Mouse (Mus musculus): ENCODE measurements around the gene Rasd1. TPM values are rescaled to one million over a fixed set of nuclear protein-coding genes. Genes with fewer than 3 reads are reported as not detected.
A peak's percentile ranks its signal among the peaks of the same experiment; 100 is the strongest.

Rasd1 gene
- polyA plus RNA-seq, 2 experiments = 0.37 to 0.52 TPM

DNA sequence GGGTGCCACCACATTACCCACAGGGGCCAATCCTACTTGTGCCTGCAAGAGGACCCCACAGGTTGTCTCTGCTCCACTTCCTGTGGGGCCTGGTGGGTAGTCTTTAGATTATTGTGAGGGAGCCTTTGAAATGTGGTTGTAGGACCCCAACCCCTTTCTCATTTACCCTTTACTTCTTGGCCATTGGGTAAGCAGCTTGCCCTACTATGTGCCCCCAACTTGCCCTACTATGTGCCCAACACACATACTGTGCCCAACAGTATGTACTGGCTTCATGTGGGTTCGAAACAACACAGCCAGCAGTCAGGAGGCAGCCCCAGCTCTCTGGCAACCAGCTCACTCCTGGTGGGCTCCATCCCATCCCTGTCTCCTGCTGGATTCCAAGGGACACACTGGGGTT is 3.0 kb upstream of the Rasd1 start:
- Histone ChIP-seq H3K36me3 (replicated peaks; ENCODE audit: control insufficient read depth, insufficient read depth, low read depth) (no peaks in the 10 kb centered on the region), H3K4me1 (replicated peaks; ENCODE audit: control insufficient read depth in 2 of 2, insufficient read depth in 2 of 2, low read length in 1 of 2) (peaks cover 0 to 6% of the 10 kb centered on the region in 2 experiments; a peak in 2 of 4 replicates), H3K27ac (no peak overlapping the region), H3K27me3 (ENCODE audit: control insufficient read depth, insufficient read depth, low read length) (peaks cover 19% of the 10 kb centered on the region), H3K9ac (replicated peaks) (no peak overlapping the region), H3K9me3 (ENCODE audit: control insufficient read depth, low read length) (no peaks in the 10 kb centered on the region), H3K4me2 (ENCODE audit: low read depth) (no peak overlapping the region), H3K4me3 (ENCODE audit: insufficient read depth in 1 of 2, low read depth in 2 of 2, low read length in 2 of 2) (no peak overlapping the region)
- TF ChIP-seq CTCF (IDR thresholded peaks at IDR 0.05; ENCODE audit: low read depth) = no peak
- no peak for TF ChIP-seq EP300 (IDR thresholded peaks at IDR 0.05; ENCODE audit: low read depth)
- ATAC-seq (ENCODE audit: insufficient read depth) (no peak), DNase-seq (ENCODE audit: low read depth in 3 of 3, low spot score in 3 of 3) (no peak)
- WGBS (ENCODE audit: insufficient replicate concordance) = 70% methylated on average over 1 of the region's 1 CpGs

DNA sequence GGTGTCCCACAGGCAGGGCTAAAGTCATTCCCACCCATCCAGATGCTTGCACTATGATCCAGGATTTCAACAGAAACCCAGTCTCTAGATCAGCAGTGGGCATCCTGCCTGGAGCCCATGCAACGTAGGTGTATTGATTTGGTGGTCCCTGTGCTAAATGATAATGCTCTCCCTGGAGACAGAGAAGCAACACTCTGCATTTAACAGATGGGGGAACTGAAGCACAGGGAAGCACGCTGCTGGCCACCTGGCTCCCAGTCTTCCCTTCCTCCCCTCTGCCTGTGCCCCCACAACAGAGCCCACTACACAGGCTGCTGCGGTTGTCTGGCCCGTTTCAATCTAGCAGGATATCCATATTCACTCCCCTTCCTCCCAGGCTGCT is 1.3 kb upstream of the Rasd1 start:
- H3K4me3 ChIP-seq (ENCODE audit: insufficient read depth in 1 of 2, low read depth in 2 of 2, low read length in 2 of 2) = no peak overlapping the region
- no peak overlapping the region for H3K9ac ChIP-seq (replicated peaks)
- peaks cover 0 to 6% of the 10 kb centered on the region in 2 experiments; a peak in 2 of 4 replicates for H3K4me1 ChIP-seq (replicated peaks; ENCODE audit: control insufficient read depth in 2 of 2, insufficient read depth in 2 of 2, low read length in 1 of 2)
- peaks cover 19% of the 10 kb centered on the region for H3K27me3 ChIP-seq (ENCODE audit: control insufficient read depth, insufficient read depth, low read length)
- H3K27ac ChIP-seq = no peak overlapping the region
- H3K9me3 ChIP-seq (ENCODE audit: control insufficient read depth, low read length) = no peaks in the 10 kb centered on the region
- no peak overlapping the region for H3K4me2 ChIP-seq (ENCODE audit: low read depth)
- 21% methylated on average over 4 of the region's 4 CpGs for WGBS (ENCODE audit: insufficient replicate concordance)
- DNase-seq (ENCODE audit: low read depth in 3 of 3, low spot score in 3 of 3) (no peak), ATAC-seq (ENCODE audit: insufficient read depth) (no peak)
- TF ChIP-seq EP300 (IDR thresholded peaks at IDR 0.05; ENCODE audit: low read depth) (no peak), CTCF (IDR thresholded peaks at IDR 0.05; ENCODE audit: low read depth) (no peak)
- H3K36me3 ChIP-seq (replicated peaks; ENCODE audit: control insufficient read depth, insufficient read depth, low read depth) = no peaks in the 10 kb centered on the region; the same call in 1 of the 2 replicates

DNA sequence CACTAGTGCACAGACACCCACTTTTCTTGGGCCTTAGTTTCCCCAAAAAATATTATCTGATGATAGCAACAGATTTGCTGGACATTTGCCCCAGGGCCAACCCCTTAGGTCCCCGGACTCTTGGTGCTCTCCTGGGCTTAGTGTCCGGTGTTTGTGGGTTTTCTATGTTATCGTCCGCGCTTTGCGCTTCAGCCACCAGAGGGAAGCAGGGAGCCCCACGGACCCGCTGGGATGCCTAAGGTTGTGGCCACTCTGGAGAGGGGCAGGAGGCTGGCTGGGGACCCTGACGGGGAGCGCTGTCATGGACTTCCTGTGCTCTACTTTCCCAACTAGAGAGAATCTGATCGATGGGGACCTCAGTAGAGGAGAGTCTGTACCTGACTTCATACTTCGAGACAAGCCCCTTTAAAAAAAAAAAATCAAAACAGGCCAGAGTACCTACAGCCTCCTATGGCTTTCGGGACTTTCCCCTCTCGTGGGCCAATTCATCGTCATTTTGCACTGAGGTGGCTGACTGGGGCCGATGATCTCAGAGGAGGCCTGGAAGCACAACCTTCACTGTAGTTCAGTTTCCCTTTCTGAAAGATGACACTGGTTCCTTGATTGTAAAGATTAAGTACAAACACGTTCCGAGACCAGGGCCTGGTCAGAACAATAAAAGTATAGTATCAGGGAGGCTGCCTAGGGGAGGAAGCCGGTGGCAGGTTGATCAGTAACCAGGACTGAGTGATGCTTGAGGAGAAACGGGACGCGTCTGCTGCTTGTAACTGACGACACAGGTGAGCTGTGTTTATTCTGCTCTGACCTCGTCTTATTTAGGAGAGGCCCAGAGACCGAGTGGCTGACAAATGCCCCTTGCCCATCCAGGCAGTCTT is 720 bp upstream of the Rasd1 start:
- Histone ChIP-seq H3K36me3 (replicated peaks; ENCODE audit: control insufficient read depth, insufficient read depth, low read depth) (peaks cover 6% of the 10 kb centered on the region), H3K4me3 (ENCODE audit: insufficient read depth in 1 of 2, low read depth in 2 of 2, low read length in 2 of 2) (peak overlapping the region; percentile 33 to 49), H3K9me3 (ENCODE audit: control insufficient read depth, low read length) (no peaks in the 10 kb centered on the region), H3K27ac (no peak overlapping the region), H3K4me1 (replicated peaks; ENCODE audit: control insufficient read depth in 2 of 2, insufficient read depth in 2 of 2, low read length in 1 of 2) (peaks cover 0 to 6% of the 10 kb centered on the region in 2 experiments; a peak in 2 of 4 replicates), H3K27me3 (ENCODE audit: control insufficient read depth, insufficient read depth, low read length) (peaks cover 19% of the 10 kb centered on the region), H3K4me2 (ENCODE audit: low read depth) (peak overlapping the region; percentile 73), H3K9ac (replicated peaks) (no peak overlapping the region)
- ATAC-seq (ENCODE audit: insufficient read depth) (peak; percentile 74; the same call in 1 of the 2 replicates), DNase-seq (ENCODE audit: low read depth in 3 of 3, low spot score in 3 of 3) (peak in 2 of 3 experiments; percentile 25 to 26)
- TF ChIP-seq CTCF (IDR thresholded peaks at IDR 0.05; ENCODE audit: low read depth) (peak; percentile 91), EP300 (IDR thresholded peaks at IDR 0.05; ENCODE audit: low read depth) (no peak)
- 24% methylated on average over 25 of the region's 25 CpGs for WGBS (ENCODE audit: insufficient replicate concordance)

DNA sequence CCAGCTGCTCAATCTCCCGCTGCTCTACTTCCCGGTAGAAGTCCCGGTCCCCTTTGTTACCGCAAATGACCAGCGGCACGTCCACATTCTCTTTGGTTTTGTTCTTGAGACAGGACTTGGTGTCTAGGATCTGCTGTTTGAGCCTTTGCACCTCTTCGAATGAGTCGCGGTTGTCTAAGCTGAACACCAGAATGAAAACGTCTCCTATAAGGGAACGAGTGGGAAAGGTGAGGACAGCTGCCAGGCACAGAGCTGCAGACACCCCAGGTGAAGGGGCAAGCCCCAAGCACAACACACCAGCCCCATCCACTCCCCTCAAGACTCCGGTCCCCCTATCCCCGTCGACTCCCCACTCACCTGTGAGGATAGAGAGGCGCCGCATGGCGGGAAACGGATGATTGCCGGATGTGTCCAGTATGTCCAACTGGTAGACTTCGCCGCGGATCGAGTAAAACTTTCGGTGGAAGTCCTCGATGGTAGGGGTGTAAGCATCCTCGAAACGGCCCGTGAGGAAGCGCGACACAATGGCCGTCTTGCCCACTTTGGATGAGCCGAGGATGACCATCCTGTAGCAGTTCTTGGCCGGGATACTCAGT is 483 bp downstream of the Rasd1 start:
- H3K27ac ChIP-seq = no peak overlapping the region
- H3K27me3 ChIP-seq (ENCODE audit: control insufficient read depth, insufficient read depth, low read length) = peaks cover 19% of the 10 kb centered on the region
- H3K4me2 ChIP-seq (ENCODE audit: low read depth) = peak overlapping the region; percentile 73
- ATAC-seq (ENCODE audit: insufficient read depth) (0 out of 2 replicates have a peak, but pooled peaks have one; percentile 6), DNase-seq (ENCODE audit: low read depth in 3 of 3, low spot score in 3 of 3) (no peak)
- H3K9me3 ChIP-seq (ENCODE audit: control insufficient read depth, low read length) = no peaks in the 10 kb centered on the region
- peak overlapping the region; percentile 33 to 49 for H3K4me3 ChIP-seq (ENCODE audit: insufficient read depth in 1 of 2, low read depth in 2 of 2, low read length in 2 of 2)
- peaks cover 7% of the 10 kb centered on the region for H3K36me3 ChIP-seq (replicated peaks; ENCODE audit: control insufficient read depth, insufficient read depth, low read depth)
- H3K9ac ChIP-seq (replicated peaks) = no peak overlapping the region
- TF ChIP-seq EP300 (IDR thresholded peaks at IDR 0.05; ENCODE audit: low read depth) (no peak), CTCF (IDR thresholded peaks at IDR 0.05; ENCODE audit: low read depth) (no peak)
- 2% methylated on average over 33 of the region's 33 CpGs for WGBS (ENCODE audit: insufficient replicate concordance)
- H3K4me1 ChIP-seq (replicated peaks; ENCODE audit: control insufficient read depth in 2 of 2, insufficient read depth in 2 of 2, low read length in 1 of 2) = peaks cover 0 to 6% of the 10 kb centered on the region in 2 experiments; a peak in 2 of 4 replicates

Data from liver, embryonic 14.5 days (tissue).